Mouse (Mus musculus): ENCODE results near the gene Vmn1r55.
"Not testable (repeated sequence)": the region's sequence is repeated elsewhere in the genome, so short reads cannot be mapped to it uniquely, and the experiment has no call there.

The Vmn1r55 gene

DNA sequence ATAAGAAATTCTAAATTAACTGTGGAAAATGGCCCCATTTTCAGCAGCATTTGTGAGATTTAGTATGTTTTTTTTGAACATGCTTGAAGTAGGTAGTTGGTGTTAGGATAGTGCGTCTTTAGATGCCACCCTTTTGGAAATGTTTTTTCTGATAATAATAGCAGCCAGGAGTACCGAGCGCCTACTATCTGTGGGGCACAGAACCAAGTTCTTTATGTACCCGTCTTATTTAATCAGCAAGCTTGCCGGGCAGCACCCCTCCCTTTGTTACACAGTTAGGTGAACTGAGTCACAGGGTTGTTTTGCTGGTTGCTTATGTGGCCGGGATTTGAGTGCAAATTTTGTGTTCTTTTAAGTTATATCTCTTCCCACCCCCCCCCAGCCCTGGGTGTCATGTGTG, 68.2 kb downstream of the Vmn1r55 start:
- DNase-seq (ENCODE audit: low spot score in 2 of 2), result no peak

DNA sequence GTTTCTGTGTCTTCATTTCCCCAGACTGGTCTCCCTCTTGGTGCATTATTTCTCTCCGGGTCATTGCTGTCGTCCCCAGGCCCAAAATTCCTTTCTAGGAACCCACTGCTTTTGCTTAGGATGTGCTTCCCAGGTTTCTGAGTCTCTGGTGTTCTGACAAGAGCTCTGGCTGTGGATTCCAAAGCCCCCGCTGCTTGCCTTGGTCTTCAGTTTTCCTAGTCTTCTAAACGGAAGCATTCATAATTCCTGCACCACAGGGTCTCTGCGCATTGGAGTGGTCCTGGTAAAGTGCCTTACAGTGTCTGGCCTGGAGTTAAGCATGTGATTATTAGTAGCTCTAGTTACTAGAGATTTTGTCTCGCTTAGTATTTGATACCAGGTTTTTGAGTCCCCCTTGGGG, 68.7 kb downstream of the Vmn1r55 start:
- no peak for DNase-seq (ENCODE audit: low spot score in 2 of 2)

DNA sequence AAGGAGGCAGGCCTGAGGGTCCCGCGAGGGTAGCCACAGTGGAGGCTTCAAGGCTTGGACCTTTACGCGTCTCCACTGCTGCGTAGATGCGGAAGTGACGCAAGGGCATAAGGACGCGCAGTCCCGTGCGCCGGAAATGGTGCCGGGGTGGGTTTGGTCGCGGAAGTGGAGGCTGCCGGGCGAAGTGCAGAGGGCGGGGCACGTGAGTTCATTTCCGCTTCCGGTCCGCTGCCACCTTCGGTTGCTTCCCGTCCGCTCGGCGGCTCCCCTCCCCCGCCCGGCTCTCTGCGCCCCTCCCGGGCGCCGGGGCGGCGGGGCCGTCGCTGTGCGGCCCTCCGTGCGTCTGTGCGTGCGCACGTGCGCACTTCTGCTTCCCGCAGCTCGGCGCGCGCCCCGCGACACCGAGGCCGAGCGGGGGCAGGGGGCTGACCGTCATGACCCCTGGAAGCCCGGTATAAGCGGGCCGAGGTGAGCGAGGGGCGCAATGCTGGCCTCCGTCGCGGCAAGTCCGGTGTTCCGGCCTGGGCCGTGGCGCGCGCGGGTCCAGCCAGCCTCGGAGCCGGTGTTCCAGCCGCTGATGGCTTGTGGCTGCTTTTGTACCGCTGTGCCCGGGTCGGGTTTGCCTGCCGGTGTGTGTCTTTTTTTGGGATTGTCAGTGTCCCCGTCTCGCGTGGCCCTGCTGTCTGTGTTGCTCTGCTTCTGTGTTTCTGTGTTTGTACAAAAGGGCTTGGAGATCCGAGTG, 69.3 kb downstream of the Vmn1r55 start, which contains the start of gene Epn1:
Epn1 (plus strand) TSS at position 226 of the 742 bp plus-strand sequence.
- peak; percentile 95 to 97 for DNase-seq (ENCODE audit: low spot score in 2 of 2)

DNA sequence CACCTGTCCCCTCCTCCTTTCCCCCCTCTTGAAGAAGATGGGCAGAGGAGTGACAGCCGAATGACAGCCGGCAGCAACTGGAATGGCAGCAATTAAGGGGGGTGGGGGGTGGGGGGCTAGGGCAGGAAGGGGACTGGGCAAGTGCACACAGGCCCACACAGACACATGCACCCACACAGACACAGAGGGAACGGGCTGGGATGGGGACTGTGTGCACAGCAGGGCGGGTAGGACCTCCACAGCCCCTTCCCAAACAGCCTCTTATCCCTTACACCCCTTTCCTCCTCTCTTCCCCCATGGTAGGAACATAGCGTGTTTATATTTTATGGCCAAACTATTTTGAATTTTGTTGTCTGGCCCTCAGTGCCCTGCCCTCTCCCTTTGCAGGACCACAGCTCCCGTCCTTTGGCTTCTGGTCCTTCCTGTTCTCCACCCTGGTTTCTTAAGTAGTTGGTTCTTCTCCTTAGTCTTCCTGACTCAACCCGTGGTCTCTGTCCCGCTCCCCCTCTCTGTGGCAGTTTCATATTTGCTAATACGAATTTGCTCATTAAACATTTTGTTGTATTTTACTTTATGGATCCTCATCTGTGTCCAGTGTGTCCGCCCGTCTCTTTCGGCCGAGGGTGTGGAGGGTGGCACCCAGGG, 70.0 kb downstream of the Vmn1r55 start:
- not testable (repeated sequence) for DNase-seq (ENCODE audit: low spot score in 2 of 2)

Measured in frontal cortex, postnatal 10 days (tissue).